Mouse (Mus musculus) Muller cell, postnatal 12 days (primary cell): ENCODE results near the gene Mctp1.
A peak's percentile ranks its signal among the peaks of the same experiment; 100 is the strongest.
"Not testable (repeated sequence)": the region's sequence is repeated elsewhere in the genome, so short reads cannot be mapped to it uniquely, and the experiment has no call there.

Experiments
- DNase-seq: peaks from one replicate; pipeline ENCODE4 v3.0.0-alpha.2; 2015; ENCODE audit errors: inconsistent ontology term

Gene Mctp1

GRCm38 (mm10) chr13:76481601-76482000 lies 97.3 kb downstream of the Mctp1 start:
- DNase-seq: peak; percentile 66

GRCm38 (mm10) chr13:76482998-76483397 lies 98.7 kb downstream of the Mctp1 start:
- DNase-seq: no peak

- peak; percentile 42 for DNase-seq
Measured at GRCm38 (mm10) chr13:76484086-76484709, 99.9 kb downstream of the Mctp1 start.

- no peak for DNase-seq
Measured at GRCm38 (mm10) chr13:76515896-76516295, 131.6 kb downstream of the Mctp1 start.

- peak; percentile 55 for DNase-seq
Measured at GRCm38 (mm10) chr13:76523170-76523569, 138.8 kb downstream of the Mctp1 start.

GRCm38 (mm10) chr13:76527326-76527725 lies 143.0 kb downstream of the Mctp1 start:
- no peak for DNase-seq

GRCm38 (mm10) chr13:76527751-76528150 lies 143.4 kb downstream of the Mctp1 start:
- no peak for DNase-seq

GRCm38 (mm10) chr13:76529915-76530314 lies 145.6 kb downstream of the Mctp1 start:
- peak; percentile 73 for DNase-seq

- DNase-seq: no peak
Measured at GRCm38 (mm10) chr13:76530867-76531504, 146.7 kb downstream of the Mctp1 start.

- no peak for DNase-seq
Measured at GRCm38 (mm10) chr13:76547854-76548253, 163.5 kb downstream of the Mctp1 start.

GRCm38 (mm10) chr13:76560918-76561317 lies 176.6 kb downstream of the Mctp1 start:
- DNase-seq: no peak

- no peak for DNase-seq
Measured at GRCm38 (mm10) chr13:76561594-76561993, 177.3 kb downstream of the Mctp1 start.

GRCm38 (mm10) chr13:76564061-76564460 lies 179.7 kb downstream of the Mctp1 start:
- no peak for DNase-seq

GRCm38 (mm10) chr13:76566024-76566423 lies 181.7 kb downstream of the Mctp1 start:
- no peak for DNase-seq

- no peak for DNase-seq
Measured at GRCm38 (mm10) chr13:76567448-76567847, 183.1 kb downstream of the Mctp1 start.

- no peak for DNase-seq
Measured at GRCm38 (mm10) chr13:76568569-76569211, 184.4 kb downstream of the Mctp1 start.

GRCm38 (mm10) chr13:76579414-76579813 lies 195.1 kb downstream of the Mctp1 start:
- DNase-seq: no peak

- DNase-seq: no peak
Measured at GRCm38 (mm10) chr13:76585447-76585846, 201.1 kb downstream of the Mctp1 start.

- not testable (repeated sequence) for DNase-seq
Measured at GRCm38 (mm10) chr13:76590709-76591108, 206.4 kb downstream of the Mctp1 start.

- DNase-seq: no peak
Measured at GRCm38 (mm10) chr13:76591189-76591588, 206.9 kb downstream of the Mctp1 start.

- no peak for DNase-seq
Measured at GRCm38 (mm10) chr13:76591692-76592091, 207.4 kb downstream of the Mctp1 start.

- DNase-seq: no peak
Measured at GRCm38 (mm10) chr13:76592908-76593307, 208.6 kb downstream of the Mctp1 start.

GRCm38 (mm10) chr13:76597005-76597404 lies 212.7 kb downstream of the Mctp1 start:
- DNase-seq: no peak
